Mouse (Mus musculus) layer of hippocampus, adult 6 months (tissue): Measurements from ENCODE around the gene Gm16513. TPM values are rescaled to one million over a fixed set of nuclear protein-coding genes. Genes with fewer than 3 reads are reported as not detected.

Source experiments
- long read RNA-seq, 2 experiments: library from polyadenylated mRNA; unstranded; transcript quantifications; one replicate each; pipeline ENCODE4 v2.0.0; 2019 to 2020
- polyA plus RNA-seq: library from polyadenylated mRNA; unstranded; fragments of <200 nt; fragmentation: Nextera tagmentation; gene quantifications from 2 replicates; pipeline ENCODE4 v1.2.3, GENCODE M21; 2021

Gm16513 gene
- polyA plus RNA-seq, result not detected in 2 replicates
- long read RNA-seq, experiment 1, result 0 reads
- long read RNA-seq, experiment 2, result 0 reads

GRCm38 (mm10) chr5:95182324-95182723 is at the start of gene Gm16513:
TSS of gene Gm16513 (plus strand) at chr5:95182624.

Other genes with a start within 250 kb of the Gm16513 start
- not detected in 2 replicates for gene Gm6367, start 194.0 kb upstream of the Gm16513 start, polyA plus RNA-seq
- not detected in 2 replicates for gene Gm7942, start 75.7 kb upstream of the Gm16513 start, polyA plus RNA-seq
- not detected in 2 replicates for gene Gm10424, start 90.1 kb downstream of the Gm16513 start, polyA plus RNA-seq
- gene Gm3259, start 123.3 kb downstream of the Gm16513 start, polyA plus RNA-seq, result not detected in 2 replicates